Mouse (Mus musculus) lung, postnatal 25 days (tissue): ENCODE measurements at regions not wholly inside any gene's neighbourhood (a gene's known extent, or its start where the extent isn't known, plus 50 kb on each side); places are given as distances from the start of the nearest gene placed in this dataset.

ENCODE experiments used
- DNase-seq: peaks from one replicate; pipeline ENCODE4 v3.0.0; 2022; ENCODE audit warnings: low spot score

DNA sequence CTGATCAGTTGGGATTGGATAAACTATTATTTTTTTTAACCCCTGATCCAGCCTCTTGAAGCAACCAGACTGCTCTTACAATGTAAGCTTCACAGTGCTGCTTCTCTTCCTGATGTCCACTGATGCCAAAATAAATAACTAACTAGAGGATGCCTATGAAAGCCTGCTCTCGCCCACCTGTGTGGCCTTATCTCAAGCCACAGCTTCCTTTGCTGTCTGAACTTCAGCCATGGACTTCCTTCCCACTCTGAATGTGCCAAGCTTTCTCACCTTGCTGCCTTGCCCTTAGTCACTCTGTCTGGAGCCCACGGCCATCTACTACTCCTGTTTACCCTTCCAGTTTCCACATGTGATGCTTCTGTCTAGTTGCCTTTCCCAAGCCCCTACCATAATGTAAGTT lies 559.6 kb downstream of the Dhx35 start:
- no peak for DNase-seq

DNA sequence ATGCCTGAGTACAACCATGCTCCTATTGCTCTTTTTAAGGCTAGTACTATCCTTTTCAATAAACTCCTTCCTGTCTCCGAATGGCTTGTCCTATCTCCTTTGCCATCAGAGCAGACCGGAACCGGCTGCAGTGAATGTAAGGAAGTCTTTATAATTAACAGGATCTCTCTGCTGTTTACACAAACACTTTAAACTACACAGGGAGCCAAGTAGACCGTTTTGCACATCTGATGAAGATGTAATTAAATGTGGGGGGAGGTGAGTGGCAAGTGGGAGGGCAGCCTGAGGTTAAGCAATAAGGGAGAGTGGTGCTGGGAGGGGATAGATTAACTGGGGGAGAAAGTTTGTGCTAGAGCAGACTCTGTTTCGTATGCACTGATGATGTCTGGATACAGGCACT lies 561.9 kb downstream of the Dhx35 start:
- DNase-seq, result peak; percentile 36

DNA sequence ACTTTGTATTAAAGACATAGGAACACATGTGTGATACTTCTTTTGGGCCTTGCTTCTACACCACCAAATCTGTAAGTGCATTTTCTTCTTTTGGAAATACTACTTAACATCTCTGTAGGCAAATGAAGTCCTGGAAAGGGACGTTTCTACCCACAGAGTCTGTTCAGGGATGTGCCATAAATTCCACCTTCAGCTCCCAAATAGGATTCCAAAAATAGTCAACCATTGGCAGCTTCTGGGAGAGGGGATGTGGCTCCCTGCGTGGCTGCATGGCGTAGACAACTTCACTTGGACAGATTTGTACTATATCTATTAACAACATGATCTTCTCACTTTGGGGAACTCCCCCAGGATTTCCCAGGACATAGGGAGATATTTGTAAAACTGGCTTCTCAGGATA lies 566.8 kb downstream of the Dhx35 start:
- no peak for DNase-seq

DNA sequence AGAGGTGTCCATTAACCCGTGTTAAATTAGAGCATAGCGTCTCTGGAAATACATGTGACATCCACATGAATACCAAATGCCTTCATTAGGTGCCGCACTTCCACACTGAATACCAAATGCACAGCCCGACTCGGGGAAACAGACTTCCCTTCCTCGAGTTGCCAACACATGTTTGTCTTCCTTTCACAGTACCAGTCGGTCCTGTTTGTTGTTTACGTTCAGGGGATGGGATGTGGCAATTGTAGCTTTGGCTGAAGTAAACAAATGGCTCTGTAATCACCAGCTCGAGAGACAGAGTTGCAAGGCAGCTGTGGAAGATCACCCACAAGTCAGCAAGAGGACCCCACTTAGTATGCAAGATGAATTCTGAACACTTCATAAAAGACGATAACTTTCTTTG lies 598.3 kb downstream of the Dhx35 start:
- DNase-seq, result peak; percentile 0

DNA sequence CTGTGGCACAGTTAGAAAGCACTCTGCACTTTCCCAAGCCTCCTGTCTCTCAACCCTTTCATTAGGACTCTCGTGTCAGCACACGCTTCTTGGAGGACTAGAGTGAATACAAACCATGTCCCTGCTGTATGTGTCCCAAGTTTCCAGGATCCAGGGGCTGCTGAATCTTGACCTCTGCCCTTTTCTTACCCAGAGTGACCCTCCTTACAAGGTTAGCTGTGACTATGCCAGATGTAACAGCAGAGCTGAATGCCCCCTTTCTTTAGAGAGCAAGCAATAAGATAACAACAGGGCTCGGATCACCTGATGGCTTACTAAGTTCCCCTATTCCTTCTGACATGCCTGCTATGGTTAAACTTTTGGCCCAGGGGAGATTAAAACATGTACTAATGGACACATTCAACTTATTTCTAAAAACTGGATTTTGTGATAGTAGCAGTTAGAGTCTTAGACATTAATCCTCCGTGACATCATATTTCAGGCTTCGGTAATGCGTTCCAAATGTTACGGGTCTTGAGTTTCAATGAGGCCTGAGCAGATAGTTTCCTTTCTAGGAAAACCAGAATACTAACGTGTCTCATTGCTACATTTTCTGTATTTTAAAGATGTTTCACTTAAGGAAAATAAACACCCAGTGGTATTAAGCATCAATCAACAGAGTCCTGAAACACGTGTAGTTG lies 607.0 kb downstream of the Dhx35 start:
- DNase-seq, result no peak

DNA sequence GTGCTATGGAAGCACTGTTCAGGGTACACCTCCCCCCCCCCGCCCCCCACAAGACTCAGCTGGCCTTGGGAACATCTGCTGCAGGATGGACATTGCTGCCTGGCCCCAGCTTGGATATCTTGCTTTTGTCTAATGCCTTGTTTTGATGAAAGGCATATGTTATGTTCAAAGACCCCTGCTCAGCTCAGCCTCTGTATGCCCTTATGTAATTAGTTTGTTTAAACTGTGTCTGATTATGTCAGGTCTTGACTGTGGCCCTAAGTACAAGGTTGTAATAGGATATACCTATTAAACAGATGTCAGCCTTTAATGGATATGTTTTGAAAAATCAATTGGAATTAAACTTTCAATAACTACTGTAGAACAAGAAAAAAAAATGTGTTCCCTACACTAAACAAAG lies 610.3 kb downstream of the Dhx35 start:
- DNase-seq, result no peak

DNA sequence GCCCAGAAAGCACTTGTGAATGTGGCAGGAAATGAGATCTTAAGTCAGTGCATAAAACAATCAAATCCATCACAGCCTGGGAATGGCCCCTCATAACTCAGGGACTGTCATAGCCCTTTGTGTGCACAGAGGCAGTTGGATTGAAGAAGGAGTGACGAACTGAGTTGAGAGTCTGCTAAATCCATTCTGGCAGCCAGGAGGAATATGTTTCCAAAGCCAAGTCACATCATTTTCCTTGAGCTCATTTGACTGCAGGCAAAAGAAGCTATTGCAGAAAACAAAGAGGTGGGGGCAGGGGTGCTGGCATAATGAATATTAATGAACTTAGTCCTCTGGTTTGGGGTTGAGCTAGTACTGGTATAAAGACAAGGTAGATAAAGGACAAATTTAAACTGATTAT lies 620.0 kb downstream of the Dhx35 start:
- DNase-seq, result no peak

DNA sequence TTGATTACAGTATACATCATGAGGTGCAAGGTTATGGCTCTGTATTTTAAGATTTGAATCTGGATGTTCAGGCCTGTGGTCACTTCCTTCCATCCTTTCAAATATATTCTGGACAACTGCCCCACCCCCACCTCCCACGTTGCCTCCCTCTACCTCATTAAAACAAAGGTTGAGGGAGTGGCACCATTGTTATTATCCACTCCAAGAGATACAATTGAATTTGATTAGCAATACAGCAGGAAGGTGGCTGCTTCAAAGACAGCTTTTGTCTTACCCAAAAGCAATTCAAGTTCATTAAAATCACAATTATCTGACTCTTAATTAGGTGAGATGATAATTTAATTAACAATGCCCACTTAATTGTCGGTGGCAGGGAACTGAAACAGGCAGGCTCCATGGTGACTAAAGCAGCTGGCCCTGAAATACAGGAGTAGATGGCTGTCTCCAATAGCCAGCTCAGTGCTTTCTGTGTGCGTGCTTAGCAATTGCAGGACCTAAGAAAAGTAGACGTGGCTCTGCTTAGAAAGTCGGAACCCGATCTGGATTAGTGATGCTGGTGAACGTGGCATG lies 623.8 kb downstream of the Dhx35 start:
- DNase-seq, result no peak

DNA sequence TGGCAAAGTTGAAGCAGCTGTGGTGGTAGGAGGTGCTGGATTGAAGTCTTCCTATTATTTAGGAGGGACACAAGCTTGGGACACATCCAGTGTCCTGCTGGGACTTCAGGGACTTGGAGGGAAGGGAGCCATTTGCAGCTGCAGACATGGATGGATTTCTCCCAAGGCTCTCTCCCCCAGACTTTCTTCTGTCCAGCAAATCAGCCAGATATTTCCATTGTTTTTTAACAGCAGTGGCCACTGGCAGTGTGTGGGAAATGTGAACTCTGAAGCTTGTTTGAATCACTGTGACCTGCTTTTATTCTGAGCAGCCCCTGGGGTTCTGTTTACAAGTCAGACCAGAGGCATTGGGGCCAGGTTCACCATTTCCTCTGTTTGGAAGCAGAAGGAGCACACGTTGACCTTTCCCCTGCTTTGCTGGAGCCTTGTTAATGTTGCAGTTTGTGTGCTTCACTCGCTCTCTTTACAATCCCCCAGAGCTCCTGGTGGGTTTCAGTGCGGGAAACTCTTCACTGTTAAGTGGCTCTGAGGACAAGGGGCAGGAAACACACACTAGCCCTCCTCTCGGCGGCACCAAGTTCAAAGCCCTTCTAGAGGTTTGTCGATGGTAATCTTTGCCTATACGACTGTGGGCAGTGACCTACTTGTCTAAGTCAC lies 627.8 kb downstream of the Dhx35 start:
- no peak for DNase-seq

DNA sequence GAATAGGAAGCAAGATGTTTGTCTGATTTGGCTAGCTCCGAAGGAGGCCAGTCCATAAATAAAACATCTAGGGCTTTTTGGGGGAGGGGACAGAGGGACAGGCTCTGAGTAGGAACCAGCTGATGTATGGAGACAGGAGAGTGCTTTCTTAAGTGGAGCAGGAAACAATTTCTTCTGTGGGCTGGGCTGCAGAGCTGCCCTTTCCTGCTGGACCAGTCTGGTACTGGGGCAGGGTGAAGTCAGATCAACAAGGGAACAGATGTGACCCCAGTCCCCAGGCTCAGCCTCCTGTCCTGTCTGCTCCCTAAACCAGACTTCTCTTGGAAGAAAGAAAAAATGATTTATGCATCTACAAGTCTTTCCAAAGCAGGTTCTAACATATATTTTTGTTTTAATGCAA lies 633.6 kb downstream of the Dhx35 start:
- no peak for DNase-seq

DNA sequence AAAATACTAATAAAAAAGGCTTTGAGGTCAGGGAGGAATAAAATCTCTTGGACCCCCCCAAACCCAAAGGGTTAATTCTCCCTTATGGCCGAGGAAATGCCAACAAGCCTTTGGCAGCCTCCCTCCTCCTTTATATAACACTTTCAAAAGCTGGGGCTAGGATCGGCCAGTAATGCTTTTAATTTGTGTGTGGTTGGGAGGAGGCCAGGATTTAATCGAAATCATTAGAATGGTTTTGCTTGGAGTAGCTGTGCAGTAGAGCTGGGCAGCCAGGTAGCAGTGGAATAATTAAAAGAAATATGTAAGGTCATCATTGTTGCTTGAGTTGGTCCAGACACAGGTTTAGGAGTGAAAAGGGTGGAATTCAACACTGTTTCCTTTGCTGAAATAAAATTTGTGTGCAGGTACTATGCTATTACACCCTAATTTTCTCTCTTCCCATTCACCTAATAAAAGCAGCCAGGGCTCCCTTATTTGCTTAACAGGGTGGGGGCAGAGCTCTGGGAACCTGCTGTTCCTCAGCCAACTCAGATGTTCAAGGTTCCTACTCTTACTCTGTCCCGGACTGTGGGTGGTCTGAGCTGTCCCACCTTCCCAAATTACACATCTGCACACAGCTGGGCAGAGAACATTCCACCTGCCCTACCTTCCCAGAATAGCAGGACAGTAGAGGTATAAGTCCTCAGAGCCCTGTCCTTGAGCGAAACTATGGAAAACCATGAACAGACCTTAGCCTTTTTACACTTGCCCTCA lies 636.1 kb downstream of the Dhx35 start:
- no peak for DNase-seq

DNA sequence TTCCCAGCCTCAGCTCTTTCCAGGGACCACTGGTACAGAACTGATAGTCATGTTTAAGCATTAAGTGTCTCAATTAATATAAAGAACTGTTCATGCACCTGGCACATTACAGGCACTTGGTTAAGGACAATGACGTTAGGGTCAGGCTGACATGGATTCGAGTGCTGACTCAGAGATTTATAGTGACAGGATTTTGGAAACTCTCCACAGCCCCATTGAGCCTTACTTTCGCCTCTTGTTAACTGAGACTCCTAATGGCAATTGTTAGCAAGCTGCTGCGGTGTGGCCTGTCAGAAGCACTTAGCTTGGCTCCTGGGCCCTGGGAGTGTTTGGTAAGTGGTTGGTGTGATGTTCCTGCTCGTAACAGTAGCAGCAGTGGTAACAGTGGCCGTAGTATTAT lies 644.4 kb downstream of the Dhx35 start:
- DNase-seq, result no peak

DNA sequence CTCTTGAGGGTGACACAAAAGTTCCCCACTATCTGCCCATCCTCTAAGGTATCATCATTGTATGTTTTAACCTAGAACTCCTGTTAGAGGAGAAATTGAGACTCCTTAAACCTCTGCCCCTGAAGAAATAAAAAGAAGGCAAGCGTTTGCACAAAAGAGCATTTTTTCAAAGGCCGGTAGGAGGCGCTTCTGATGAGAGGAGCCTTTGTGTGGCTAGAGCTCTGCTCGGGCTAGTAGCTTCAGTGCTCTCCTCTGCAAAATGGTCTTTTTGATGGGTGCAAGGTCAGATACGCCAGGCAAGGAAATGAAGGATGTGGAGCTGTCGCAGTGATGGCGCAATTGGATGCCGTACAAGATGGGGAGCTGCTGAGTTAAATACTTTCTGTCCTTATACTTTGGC lies 649.0 kb downstream of the Dhx35 start:
- DNase-seq, result no peak

DNA sequence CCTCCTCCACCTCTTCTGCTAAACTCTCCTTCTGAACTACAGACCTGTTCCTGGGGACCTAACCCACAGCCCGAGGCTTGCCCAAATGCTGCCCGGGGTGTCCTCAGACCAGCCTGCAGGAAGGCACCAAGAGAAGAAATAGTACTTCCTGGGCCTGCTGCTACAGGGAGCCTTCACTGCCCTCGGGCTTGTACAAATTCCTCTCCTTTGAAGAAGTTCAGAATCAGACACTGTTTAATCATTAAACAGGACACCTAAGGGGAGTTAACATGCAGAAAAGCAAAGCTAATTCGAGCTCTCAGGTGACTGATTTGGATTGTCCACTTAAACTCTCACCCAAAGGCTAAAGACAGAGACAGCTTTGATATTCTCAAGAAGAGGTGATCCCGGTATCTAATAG lies 651.8 kb downstream of the Dhx35 start:
- no peak for DNase-seq

DNA sequence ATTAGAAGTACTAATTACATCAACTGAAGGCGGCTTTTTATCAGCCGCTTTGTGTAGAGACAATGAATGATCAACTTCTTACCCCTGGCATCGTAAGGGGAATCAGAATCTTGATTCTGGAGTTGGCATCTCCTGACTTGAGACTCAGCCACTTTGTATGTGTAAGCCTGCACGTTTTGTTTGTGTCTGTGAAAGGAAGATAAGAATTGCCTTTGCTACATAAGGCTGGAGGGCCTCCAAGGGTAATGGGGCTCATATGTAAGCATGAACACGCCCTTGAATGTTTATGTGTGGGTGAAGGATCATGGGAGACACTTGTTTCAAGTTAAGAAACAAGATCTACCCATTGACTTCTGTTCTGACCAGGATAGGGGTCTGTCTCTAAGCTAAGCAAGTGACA lies 652.3 kb downstream of the Dhx35 start:
- peak; percentile 69 for DNase-seq

DNA sequence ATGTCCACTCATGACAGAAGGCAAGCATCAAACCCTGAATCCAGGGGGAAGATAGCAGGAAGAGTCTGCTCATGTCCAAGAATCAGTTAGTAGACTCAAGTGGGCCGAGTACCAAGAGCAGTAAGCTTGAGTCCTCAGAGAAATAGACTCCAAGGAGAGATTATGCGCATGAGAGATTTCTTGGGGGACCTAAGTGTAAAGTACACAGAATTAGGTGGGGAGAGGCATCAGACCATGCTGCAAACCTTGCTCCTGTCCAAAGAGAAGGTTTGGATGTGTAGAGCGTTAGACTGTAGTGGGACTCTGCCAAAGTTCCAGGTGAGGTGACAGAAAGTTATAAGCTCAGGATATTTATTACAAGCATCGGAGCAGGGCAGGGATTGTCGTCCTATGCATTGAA lies 654.4 kb downstream of the Dhx35 start:
- no peak for DNase-seq

DNA sequence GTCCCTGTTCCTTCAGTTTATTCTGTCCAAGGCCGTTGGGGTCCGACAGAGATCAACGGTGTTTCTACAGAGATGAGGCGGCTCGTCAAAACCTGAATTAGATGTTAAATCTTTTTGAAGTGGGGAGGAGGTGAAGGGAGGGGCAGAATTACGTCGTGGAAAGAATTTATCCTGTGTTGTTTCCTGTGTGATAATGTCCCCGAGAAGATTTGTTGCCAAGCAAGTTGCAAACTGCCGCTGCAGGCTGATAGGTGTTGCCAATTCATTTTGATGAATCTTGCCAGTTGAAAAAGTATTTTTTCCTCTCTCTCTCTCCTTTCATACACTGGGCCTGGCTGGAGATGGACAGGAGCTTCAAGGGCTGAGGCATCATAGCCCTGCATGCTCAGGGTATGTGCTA lies 656.8 kb downstream of the Dhx35 start:
- no peak for DNase-seq

DNA sequence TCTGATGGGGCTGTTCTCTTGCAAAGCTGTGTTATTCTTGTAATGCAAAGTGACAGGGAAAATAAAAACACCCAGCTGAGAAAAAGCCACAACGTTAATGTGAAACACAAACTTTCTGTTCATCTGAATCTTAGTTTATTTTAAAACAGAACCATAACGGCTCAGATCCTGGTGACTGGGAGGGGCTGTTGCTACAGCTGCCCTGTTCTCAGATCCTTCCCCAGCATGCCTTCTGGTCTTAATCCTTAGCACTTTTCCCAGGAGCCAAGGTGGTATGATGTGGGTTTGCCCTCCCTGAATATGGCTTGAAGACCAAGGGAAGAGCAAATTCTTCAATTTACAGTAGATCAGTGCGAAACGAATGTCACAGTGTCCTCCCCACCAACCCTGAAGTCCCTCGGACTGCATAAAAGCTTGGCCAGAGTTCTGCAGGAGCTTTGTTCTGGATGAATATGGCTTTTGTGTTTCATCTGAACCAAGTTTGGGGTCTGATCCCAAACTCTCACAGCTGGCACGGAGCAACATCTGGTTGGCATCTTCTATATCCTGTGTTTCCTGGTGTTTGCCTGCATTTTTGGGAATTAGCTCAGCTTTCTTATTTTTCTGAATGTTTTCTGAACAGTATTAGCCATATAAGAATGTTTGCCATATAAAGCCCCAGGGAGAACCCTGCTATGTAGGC lies 686.9 kb downstream of the Dhx35 start:
- DNase-seq, result no peak

DNA sequence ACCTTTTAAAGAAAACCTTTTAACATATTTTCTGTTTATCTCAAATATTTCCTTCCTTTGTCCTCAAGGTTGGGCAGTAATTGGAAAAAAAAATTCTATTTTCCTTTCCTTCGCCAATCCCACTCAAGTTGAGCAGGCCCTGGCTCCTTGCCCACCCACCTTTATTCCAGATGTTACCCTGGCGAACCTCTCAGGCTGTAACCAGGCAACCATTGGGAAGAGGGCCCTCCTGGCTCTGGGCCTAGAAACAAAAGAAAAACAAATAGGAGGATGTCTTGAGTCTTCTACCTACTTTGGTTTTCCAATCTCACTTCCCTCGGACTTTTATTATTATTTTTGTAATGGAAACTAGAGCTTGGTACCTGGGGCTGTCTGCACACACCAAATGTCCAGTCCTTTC lies 696.5 kb downstream of the Dhx35 start:
- DNase-seq, result no peak

DNA sequence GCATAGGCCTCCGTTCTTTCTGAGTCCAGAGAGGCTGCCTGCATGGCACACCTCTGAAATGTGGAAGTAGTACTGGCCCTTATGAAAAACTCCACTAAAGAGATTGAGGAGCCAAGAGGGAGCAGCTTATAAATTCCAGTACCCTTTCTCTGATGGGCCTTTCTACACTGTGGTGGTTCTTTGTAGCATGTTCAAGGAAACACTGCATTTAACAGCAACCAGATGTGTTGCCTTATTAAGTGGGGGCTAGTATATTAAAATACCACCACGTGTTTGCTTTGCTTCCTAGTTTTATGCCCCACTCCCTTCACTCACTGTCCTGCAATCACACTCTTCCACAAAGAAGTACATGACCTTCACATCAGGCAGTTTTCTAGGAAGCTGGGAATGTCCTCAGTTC lies 704.1 kb downstream of the Dhx35 start:
- no peak for DNase-seq

DNA sequence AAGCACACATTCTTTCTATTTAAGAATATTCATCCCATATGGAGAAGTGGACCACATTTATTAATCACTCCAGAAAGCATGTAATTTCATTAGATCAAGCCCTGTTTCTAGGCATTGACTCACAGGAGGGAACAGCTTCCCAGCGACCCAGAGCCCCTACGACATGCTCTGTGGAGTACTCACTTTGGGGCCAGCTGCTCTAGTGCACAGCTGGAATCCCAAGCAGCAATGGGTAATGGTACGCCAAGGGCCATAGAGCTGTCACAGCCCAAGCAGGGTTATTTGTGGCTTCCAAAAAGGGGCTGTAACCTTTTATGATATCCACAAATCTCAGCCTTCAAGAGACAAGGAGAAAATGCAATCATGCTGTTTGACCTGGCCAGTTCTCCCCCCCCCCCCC lies 706.4 kb downstream of the Dhx35 start:
- no peak for DNase-seq

DNA sequence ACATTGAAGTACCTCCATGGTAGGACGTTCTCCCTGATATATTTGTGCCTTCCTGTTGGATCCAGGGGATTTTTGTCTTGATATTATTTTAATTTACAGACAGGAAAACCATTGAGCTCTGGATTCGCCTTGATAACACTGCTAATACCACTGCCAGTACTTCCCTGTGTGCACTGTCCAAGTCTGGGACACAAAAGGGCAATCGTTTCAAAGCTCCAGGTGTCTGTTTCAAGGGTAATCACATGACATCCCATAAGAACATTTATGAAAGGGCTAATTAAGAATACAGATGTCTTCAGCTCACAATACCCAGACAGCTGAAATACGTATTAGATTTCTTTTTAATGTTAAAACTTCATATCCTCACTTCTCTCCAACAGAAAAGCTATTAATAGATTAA lies 724.5 kb downstream of the Dhx35 start:
- DNase-seq, result no peak

DNA sequence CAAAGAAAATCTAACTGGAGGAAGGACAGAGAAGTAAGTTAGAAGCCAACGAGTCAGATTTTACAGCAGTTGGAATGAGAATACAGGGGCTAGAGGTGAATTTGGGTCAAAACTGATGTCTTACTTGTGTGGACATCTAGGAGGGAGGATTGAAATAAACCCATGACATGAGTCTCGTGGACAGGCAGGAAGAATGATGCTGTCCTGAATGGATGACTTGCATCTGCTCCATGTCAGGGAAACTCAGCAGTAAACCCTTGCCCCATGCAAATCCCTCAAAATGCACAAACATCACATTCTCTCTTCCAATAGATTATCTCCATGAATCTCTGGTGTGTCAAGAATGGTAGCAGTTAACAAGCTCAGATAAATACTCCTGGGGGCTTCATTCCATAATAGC lies 729.1 kb downstream of the Dhx35 start:
- no peak for DNase-seq
